Mouse (Mus musculus): ENCODE measurements around the gene Gm7247. TPM values are rescaled to one million over a fixed set of nuclear protein-coding genes. Genes with fewer than 3 reads are reported as not detected.
"Not testable (repeated sequence)": the region's sequence is repeated elsewhere in the genome, so short reads cannot be mapped to it uniquely, and the experiment has no call there.

The Gm7247 gene
- total RNA-seq, 2 experiments from 2014 or later, result not detected

DNA sequence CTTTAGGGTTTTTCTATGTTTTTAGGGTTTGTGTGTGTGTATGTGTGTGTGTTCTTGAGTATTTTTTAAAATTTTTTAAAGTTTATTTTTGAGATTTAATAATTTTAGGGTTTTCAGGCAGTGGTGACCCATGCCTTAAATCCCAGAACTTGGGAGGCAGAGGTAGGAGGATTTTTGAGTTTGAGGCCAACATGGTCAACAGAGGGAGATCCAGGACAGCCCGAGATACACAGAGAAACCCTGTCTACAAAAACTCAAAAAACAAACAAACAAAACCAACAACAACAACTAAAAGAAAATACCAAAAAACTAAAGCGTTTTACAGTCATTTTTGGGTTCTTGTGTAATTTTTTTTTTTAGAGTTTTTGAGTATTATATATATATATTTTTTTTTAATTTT lies 134.2 kb downstream of the Gm7247 start:
- no peak for DNase-seq (ENCODE audit: low spot score in 2 of 2)

DNA sequence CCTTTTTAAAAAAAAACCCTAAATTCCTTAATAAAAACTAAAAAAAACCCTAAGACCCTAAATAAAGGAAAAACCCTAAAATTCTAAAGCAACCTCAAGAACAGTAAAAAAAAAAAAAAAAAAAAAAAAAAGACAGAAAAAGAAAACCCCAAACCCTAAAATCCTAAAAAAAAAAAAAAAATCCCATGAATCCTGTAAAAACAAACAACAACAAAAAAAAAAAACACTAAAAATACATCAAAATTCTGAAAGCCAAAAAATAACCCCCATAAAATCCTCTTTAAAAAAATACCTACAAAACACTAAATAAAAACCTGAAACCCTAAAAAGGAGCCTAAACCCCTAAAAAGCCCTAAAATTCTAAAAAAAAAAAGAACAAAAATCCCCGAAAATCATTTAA lies 135.4 kb downstream of the Gm7247 start:
- DNase-seq (ENCODE audit: low spot score in 2 of 2), result no peak

DNA sequence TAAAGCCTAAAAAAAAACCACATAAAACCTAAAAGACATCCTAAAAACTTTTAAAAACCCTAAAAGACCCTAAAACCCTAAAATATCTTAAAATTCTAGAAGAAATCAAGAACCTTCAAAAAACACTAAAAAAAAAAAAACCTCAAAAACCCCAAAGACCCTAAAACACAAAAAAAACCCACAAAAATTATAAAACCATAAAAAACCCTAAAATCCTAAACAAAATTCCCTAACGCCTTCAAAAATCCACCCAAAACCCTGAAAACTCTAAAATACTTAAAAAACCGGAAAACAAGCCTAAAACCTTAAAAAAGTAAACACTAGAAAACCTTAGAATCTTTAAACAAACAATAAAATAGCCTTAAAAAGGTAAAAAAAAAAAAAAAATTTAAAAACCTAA lies 136.4 kb downstream of the Gm7247 start:
- no peak for DNase-seq (ENCODE audit: low spot score in 2 of 2)

DNA sequence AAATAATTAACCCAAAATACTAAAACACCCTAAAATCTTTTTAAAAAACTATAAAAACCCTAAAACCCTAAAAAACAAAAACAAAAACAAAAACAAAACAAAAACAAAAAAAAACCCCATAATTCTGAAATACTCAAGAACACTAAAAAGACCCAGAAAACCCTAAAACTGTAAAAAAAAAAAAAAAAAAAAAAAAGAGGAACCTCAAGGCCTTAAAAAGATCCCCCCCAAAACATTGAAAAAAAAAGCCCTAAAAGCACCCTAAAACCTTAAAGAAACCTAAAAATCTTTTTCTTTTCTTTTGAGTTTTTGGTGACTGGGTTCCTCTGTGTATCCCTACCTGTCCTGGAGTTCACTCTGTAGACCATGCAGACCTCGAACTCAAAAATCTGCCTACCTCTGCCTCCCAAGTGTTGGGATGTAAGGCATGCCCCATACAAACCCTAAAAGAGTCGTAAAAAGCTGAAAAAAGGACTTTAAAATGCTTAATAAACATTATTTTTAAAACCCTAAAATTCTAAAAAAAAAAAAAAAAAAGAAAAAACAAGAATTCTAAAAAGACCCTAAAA lies 138.2 kb downstream of the Gm7247 start:
- no peak for DNase-seq (ENCODE audit: low spot score in 2 of 2)

DNA sequence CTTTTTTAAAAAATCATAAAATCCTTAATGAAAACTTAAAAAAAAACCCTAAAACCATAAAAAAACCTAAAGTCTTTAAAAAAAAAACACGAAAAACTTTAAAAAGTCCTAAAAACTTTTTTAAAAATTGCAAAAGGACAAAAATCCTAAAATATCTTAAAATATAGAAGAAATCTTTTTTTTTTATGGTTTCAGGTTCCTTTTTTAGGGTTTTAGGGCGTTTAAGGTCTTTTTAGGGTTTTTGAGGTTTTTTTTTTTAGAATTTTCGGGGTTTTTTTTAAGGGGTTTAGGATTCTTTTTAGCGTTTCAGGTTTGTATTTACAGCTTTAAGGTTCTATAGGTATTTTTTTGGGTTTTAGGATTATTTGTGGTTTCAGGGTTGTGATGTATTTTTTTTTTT lies 138.9 kb downstream of the Gm7247 start:
- DNase-seq (ENCODE audit: low spot score in 2 of 2), result no peak

DNA sequence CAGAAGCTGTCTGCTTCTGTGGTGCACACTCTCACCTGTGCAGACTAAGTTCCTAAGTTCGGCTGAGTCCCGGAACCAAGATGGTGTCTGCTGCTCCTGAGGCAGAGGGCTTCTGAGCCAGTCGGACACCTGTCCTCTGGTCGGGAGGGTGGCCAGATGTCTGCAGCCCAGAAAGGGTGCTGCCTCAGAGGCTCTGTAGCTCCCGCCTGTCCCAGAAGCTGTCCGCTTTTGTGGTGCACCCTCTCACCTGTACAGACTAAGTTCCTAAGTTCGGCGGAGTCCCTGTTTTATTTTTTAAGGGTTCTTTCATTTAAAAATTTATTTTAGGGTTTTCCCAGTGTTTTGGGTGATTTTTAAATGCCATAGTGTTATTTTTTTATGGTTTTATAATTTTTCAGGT lies 145.9 kb downstream of the Gm7247 start:
- no peak for DNase-seq (ENCODE audit: low spot score in 2 of 2)

DNA sequence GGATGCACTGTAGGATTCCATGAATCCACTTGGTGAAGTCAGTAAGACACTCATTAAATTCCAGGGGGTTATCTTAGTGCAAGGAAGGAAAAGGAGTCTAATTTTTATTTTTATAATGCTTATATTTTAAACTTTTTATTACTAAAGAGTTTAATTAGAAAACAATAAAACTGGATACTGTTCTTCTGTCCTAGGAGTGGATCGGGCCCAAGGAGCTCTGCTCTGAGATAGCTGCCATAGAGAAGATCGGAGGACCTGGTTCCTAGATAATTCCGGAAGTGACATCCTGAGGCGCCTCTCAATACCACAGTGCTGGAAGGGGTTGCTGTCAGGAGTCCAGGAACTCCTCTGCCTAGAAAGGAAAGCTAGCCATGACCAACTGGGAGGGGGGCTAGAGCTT lies 190.9 kb downstream of the Gm7247 start, which contains the start of gene Gm5622:
TSS of gene Gm5622 (plus strand) at position 301 of the 400 bp plus-strand sequence.
- DNase-seq (ENCODE audit: low spot score in 2 of 2), result no peak

DNA sequence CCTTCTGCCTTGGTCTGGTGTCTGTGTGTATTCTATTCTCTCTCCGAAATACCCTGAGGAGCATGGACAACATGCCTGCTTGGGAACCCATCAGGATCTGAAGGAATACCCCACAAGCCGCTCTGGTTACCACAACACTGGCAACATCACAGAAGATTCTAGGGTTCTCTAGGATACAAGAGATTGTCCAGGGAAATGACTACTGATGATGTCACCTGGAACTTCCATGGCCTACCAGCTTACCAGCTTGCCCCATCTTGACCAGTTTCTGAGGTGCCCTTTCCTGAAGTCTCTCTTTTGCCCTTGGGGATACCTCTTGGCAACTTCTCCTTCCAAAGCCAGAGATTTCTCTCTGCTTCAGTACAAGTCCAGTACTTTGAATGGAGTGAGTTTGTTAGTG lies 212.4 kb downstream of the Gm7247 start, which contains the start of gene Gm17175:
TSS of gene Gm17175 (minus strand) at position 101 of the 400 bp plus-strand sequence.
- DNase-seq (ENCODE audit: low spot score in 2 of 2), result not testable (repeated sequence)

DNA sequence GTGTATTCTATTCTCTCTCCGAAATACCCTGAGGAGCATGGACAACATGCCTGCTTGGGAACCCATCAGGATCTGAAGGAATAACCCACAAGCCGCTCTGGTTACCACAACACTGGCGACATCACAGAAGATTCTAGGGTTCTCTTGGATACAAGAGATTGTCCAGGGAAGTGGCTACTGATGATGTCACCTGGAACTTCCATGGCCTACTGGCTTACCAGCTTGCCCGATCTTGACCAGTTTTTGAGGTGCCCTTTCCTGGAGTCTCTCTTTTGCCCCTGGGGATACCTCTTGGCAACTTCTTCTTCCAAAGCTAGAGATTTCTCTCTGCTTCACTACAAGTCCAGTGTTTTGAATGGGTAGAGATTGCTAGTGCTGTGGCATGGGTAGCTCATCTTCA lies 230.5 kb downstream of the Gm7247 start, which contains the start of gene Gm17174:
TSS of gene Gm17174 (minus strand) at position 101 of the 400 bp plus-strand sequence.
- not testable (repeated sequence) for DNase-seq (ENCODE audit: low spot score in 2 of 2)

DNA sequence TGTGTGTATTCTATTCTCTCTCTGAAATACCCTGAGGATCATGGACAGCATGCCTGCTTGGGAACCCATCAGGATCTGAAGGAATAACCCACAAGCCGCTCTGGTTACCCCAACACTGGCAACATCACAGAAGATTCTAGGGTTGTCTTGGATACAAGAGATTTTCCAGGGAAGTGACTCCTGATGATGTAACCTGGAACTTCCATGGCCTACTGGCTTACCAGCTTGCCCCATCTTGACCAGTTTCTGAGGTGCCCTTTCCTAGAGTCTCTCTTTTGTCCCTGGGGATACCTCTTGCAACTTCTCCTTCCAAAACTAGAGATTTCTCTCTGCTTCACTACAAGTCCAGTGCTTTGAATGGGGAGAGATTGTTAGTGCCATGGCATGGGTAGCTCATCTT lies 249.7 kb downstream of the Gm7247 start, which contains the start of gene Gm17078:
TSS of gene Gm17078 (minus strand) at position 101 of the 400 bp plus-strand sequence.
- no peak for DNase-seq (ENCODE audit: low spot score in 2 of 2)

Other genes with a start within 250 kb of the Gm7247 start
- under 1 TPM in 1 of 2 experiments, not detected in 1; 0.28 TPM for gene Eddm3b, start 247.3 kb upstream of the Gm7247 start, total RNA-seq (2021)
- 1 to 10 TPM in 1 of 2 experiments, under 1 TPM in 1; 0.84 to 1.6 TPM for gene Rnase6, start 237.8 kb upstream of the Gm7247 start, total RNA-seq (2021)
- gene Rnase1, start 215.0 kb upstream of the Gm7247 start, total RNA-seq (2021), result 100 to 1,000 TPM in 1 of 2 experiments, not detected in 1; 401 TPM
- not detected for gene Rnase2b, start 199.5 kb upstream of the Gm7247 start, total RNA-seq (2021)
- gene Ang2, start 162.6 kb upstream of the Gm7247 start, total RNA-seq (2021), result not detected
- gene Ear14, start 158.4 kb upstream of the Gm7247 start, total RNA-seq (2021), result not detected
- not detected for gene Rnase2a, start 105.6 kb upstream of the Gm7247 start, total RNA-seq (2021)
- not detected for gene Vmn2r88, start 49.1 kb downstream of the Gm7247 start, total RNA-seq (2021)
- not detected for gene Vmn2r89, start 90.1 kb downstream of the Gm7247 start, total RNA-seq (2021)
- gene Gm5622, start 191.0 kb downstream of the Gm7247 start, total RNA-seq (2021), result not detected
- not detected for gene Gm17175, start 212.3 kb downstream of the Gm7247 start, total RNA-seq (2021)
- not detected for gene Gm17174, start 230.4 kb downstream of the Gm7247 start, total RNA-seq (2021)
- not detected for gene Gm17078, start 249.6 kb downstream of the Gm7247 start, total RNA-seq (2021)

All from adrenal gland, postnatal 4 days (tissue).